ENCODE assay signal across 20 mouse cellular contexts in genomic region chr4:57257409-57257808, GRCm38 (mm10). TPM values are rescaled to one million over a fixed set of nuclear protein-coding genes. Genes with fewer than 3 reads are reported as not detected.
DNase-seq lines count a peak whose midpoint lies in the region; ATAC-seq and TF ChIP-seq lines count a peak whose summit lies in the region.
"Had no signal": no experiment of that assay in that cellular context is flagged by ENCODE, and none has a peak within 500 bp of the region (broad histone marks: within the 10 kb centered on the region; RNA-seq: fewer than 3 reads in every experiment).

No protein-coding gene starts in this region.

- WGBS in embryonic facial prominence, embryonic 13.5 days: 60% methylated on average over 8 of the region's 8 CpGs
- 74% methylated on average over 8 of the region's 8 CpGs for WGBS in limb, embryonic 15.5 days

- no peak overlapping the region for H3K9ac ChIP-seq in embryonic facial prominence, embryonic 13.5 days
- H3K9ac ChIP-seq in limb, embryonic 15.5 days: no peak overlapping the region
- H3K9ac ChIP-seq: forebrain, embryonic 13.5 days; hindbrain, embryonic 14.5 days; intestine, embryonic 15.5 days had no signal

- no peak overlapping the region for H3K4me3 ChIP-seq in gastrocnemius, adult 2 months
- no peak overlapping the region for H3K4me3 ChIP-seq in left cerebral cortex, adult 2 months
- no peak overlapping the region for H3K4me3 ChIP-seq in embryonic facial prominence, embryonic 13.5 days
- no peak overlapping the region for H3K4me3 ChIP-seq in limb, embryonic 15.5 days
- H3K4me3 ChIP-seq: forebrain, embryonic 10.5 days; forebrain, embryonic 13.5 days; intestine, embryonic 15.5 days had no signal

- H3K27me3 ChIP-seq in embryonic facial prominence, embryonic 13.5 days: no peaks in the 10 kb centered on the region
- H3K27me3 ChIP-seq in limb, embryonic 15.5 days: no peaks in the 10 kb centered on the region
- H3K27me3 ChIP-seq: forebrain, embryonic 13.5 days; intestine, embryonic 15.5 days had no signal

- ATAC-seq in embryonic facial prominence, embryonic 13.5 days (ENCODE audit: insufficient number of reproducible peaks, insufficient read depth, low FRiP score, low TSS enrichment, low read depth): no peak
- ATAC-seq in limb, embryonic 15.5 days (ENCODE audit: insufficient number of reproducible peaks, low FRiP score, low TSS enrichment, low read depth): no peak
- ATAC-seq: CD4-positive, CD25-positive, alpha-beta regulatory T cell, adult 4 months; intestine, embryonic 15.5 days had no signal

- peaks cover 40% of the 10 kb centered on the region for H3K4me1 ChIP-seq in embryonic facial prominence, embryonic 13.5 days
- H3K4me1 ChIP-seq in limb, embryonic 15.5 days: peaks cover 18% of the 10 kb centered on the region

- DNase-seq in gastrocnemius, adult 2 months: no peak
- DNase-seq in gastrocnemius, postnatal 14 days: no peak
- no peak for DNase-seq in left cerebral cortex, adult 2 months (ENCODE audit: extremely low spot score in 1 of 2, low spot score in 2 of 2)
- no peak for DNase-seq in left cerebral cortex, postnatal 4 days
- DNase-seq in kidney, adult 8-10 months: no peak
- DNase-seq: adrenal gland, adult 2 months; adrenal gland, postnatal 14 days; embryo, embryonic 11 days; gastrocnemius, postnatal 10 days; heart, adult 11 months; heart, postnatal 4 days; kidney, adult 11 months had no signal

- intact Hi-C loops in gastrocnemius, adult 2 months (cut with DNase I): no loop called here
- intact Hi-C loops in gastrocnemius, postnatal 14 days (cut with DNase I; ENCODE audit: low total_unique reads): no loop called here
- intact Hi-C loops in left cerebral cortex, adult 2 months (cut with DNase I): loop anchor here (1.0 kb wide), 1 partner anchor 43 kb away; no protein-coding TSS in a partner anchor
- intact Hi-C loops in left cerebral cortex, postnatal 4 days (cut with DNase I): no loop called here

- H3K9me3 ChIP-seq in embryonic facial prominence, embryonic 13.5 days: no peaks in the 10 kb centered on the region
- no peaks in the 10 kb centered on the region for H3K9me3 ChIP-seq in limb, embryonic 15.5 days
- H3K9me3 ChIP-seq: forebrain, embryonic 10.5 days; forebrain, embryonic 13.5 days; intestine, embryonic 15.5 days had no signal

- H3K4me2 ChIP-seq in embryonic facial prominence, embryonic 13.5 days: no peak overlapping the region
- H3K4me2 ChIP-seq in limb, embryonic 15.5 days: no peak overlapping the region
- H3K4me2 ChIP-seq: forebrain, embryonic 13.5 days; heart, embryonic 11.5 days; hindbrain, embryonic 14.5 days; intestine, embryonic 15.5 days had no signal

- peak overlapping the region; percentile 83 for H3K27ac ChIP-seq in gastrocnemius, adult 2 months
- H3K27ac ChIP-seq in left cerebral cortex, adult 2 months: peak overlapping the region; percentile 73
- peak overlapping the region; percentile 80; the same call in 1 of the 2 replicates for H3K27ac ChIP-seq in embryonic facial prominence, embryonic 13.5 days
- 0 out of 2 replicates have a peak overlapping the region, but pooled peaks have one; percentile 18 for H3K27ac ChIP-seq in limb, embryonic 15.5 days
- H3K27ac ChIP-seq: forebrain, embryonic 13.5 days; intestine, embryonic 15.5 days had no signal

- TF ChIP-seq CTCF in gastrocnemius, adult 2 months (IDR thresholded peaks at IDR 0.05): no peak
- TF ChIP-seq CTCF in left cerebral cortex, adult 2 months (IDR thresholded peaks at IDR 0.05): no peak

- 0 out of 2 replicates have a peak, but pooled peaks cover 10% of the 10 kb centered on the region for H3K36me3 ChIP-seq in embryonic facial prominence, embryonic 13.5 days
- no peaks in the 10 kb centered on the region for H3K36me3 ChIP-seq in limb, embryonic 15.5 days
- H3K36me3 ChIP-seq: forebrain, embryonic 10.5 days; intestine, embryonic 15.5 days had no signal

RNA-seq across cellular contexts. Expression of gene Ptpn3, which starts 44.2 kb away (rescaled TPM):
- total RNA-seq in gastrocnemius, adult 2 months (2021): 10 to 100 TPM; 29.8 to 77.3 TPM
- 10 to 100 TPM; 18.8 to 24.3 TPM for total RNA-seq in gastrocnemius, postnatal 14 days (2021)
- 10 to 100 TPM; 68.4 to 77.7 TPM for total RNA-seq in left cerebral cortex, adult 2 months (2021)
- total RNA-seq in left cerebral cortex, postnatal 4 days (2021): 10 to 100 TPM in 1 of 2 experiments, 1 to 10 TPM in 1; 9.6 to 12.1 TPM
- 4.9 TPM in 2 replicates for polyA plus RNA-seq in embryonic facial prominence, embryonic 13.5 days (2015; fragmentation: Nextera tagmentation; extraction: Ambion mirVana)
- 3.3 and 4.1 TPM in 2 replicates for polyA plus RNA-seq in limb, embryonic 15.5 days (2015; fragmentation: Nextera tagmentation; extraction: Ambion mirVana)

Comparison
In these comparisons a context has a peak if more than half of its experiments do, and no peak if none do; other contexts are left out.
1. H3K27ac ChIP-seq: peak in every context shown above with its lines; median percentile 83 in gastrocnemius, adult 2 months; 80 in embryonic facial prominence, embryonic 13.5 days; 73 in left cerebral cortex, adult 2 months; 18 in limb, embryonic 15.5 days.